19 mouse cellular contexts compared by ENCODE assay signal in the genomic region with DNA sequence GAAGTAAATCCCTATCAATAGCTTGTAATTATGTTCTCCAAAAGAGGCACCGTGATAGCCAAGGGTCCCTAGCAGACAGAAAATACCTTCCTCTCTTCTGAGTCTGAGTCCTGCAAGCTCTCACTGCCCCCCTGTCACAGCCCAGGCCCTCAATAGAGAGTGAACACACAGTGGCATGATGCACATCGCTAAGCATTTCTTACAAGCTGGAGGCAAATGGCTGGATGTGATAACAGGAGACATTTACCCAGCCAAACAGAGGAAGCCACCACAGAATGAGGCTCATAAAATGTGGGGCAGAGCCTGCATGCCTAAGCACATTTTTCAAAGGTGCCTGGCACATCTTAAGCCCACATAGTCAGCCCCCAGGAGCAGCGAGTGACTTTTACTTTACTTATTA.
A peak's percentile ranks its signal among the peaks of the same experiment; 100 is the strongest.
DNase-seq lines count a peak whose midpoint lies in the region; ATAC-seq lines count a peak whose summit lies in the region.
"Had no signal": no experiment of that assay in that cellular context is flagged by ENCODE, and none has a peak within 500 bp of the region (broad histone marks: within the 10 kb centered on the region; RNA-seq: fewer than 3 reads in every experiment).

No protein-coding gene starts in this region.

- no peak for DNase-seq in hindbrain, embryonic 11.5 days (ENCODE audit: low spot score)
- peak; percentile 76 for DNase-seq in retina, postnatal 1 day
- DNase-seq in retina, embryonic 14.5 days (ENCODE audit: low spot score), result no peak
- DNase-seq in midbrain, embryonic 14.5 days, result peak; percentile 32
- no peak for DNase-seq in left cerebral cortex, postnatal 10 days (ENCODE audit: extremely low spot score in 1 of 2, low spot score in 2 of 2)
- no peak for DNase-seq in cerebellum, postnatal 36 days
- DNase-seq: adrenal gland, adult 2 months; B cell, adult 2 months; cerebellum, adult 8-10 months; forebrain, postnatal 0 days; kidney, adult 9 months; kidney, postnatal 25 days; lung, postnatal 4 days; right cerebral cortex, postnatal 25 days; thymus, adult 18-20 months had no signal

- H3K27ac ChIP-seq in hindbrain, embryonic 13.5 days, result peak overlapping the region; percentile 69
- no peak overlapping the region for H3K27ac ChIP-seq in hindbrain, embryonic 11.5 days (ENCODE audit: low read depth, low read length)
- no peak overlapping the region for H3K27ac ChIP-seq in midbrain, embryonic 14.5 days (replicated peaks; ENCODE audit: low read depth, low read length)
- H3K27ac ChIP-seq: heart, embryonic 10.5 days; lung, embryonic 15.5 days; stomach, embryonic 15.5 days had no signal

- WGBS in hindbrain, embryonic 13.5 days, result 62% methylated on average over 3 of the region's 3 CpGs
- WGBS in hindbrain, embryonic 11.5 days, result 76% methylated on average over 3 of the region's 3 CpGs
- 46% methylated on average over 3 of the region's 3 CpGs for WGBS in midbrain, embryonic 14.5 days

- H3K36me3 ChIP-seq in hindbrain, embryonic 13.5 days, result no peaks in the 10 kb centered on the region
- no peaks in the 10 kb centered on the region for H3K36me3 ChIP-seq in hindbrain, embryonic 11.5 days (ENCODE audit: control insufficient read depth, insufficient read depth, low read length)
- no peaks in the 10 kb centered on the region for H3K36me3 ChIP-seq in midbrain, embryonic 14.5 days (ENCODE audit: control insufficient read depth, insufficient read depth, low read length)
- H3K36me3 ChIP-seq: heart, embryonic 10.5 days; lung, embryonic 15.5 days; stomach, embryonic 15.5 days had no signal

- H3K9me3 ChIP-seq in hindbrain, embryonic 13.5 days, result no peaks in the 10 kb centered on the region
- H3K9me3 ChIP-seq in hindbrain, embryonic 11.5 days (ENCODE audit: control insufficient read depth, low read length), result no peaks in the 10 kb centered on the region
- no peaks in the 10 kb centered on the region for H3K9me3 ChIP-seq in midbrain, embryonic 14.5 days (ENCODE audit: control insufficient read depth, low read length)
- H3K9me3 ChIP-seq: heart, embryonic 10.5 days; lung, embryonic 15.5 days; stomach, embryonic 15.5 days had no signal

- no peak overlapping the region for H3K4me2 ChIP-seq in hindbrain, embryonic 13.5 days
- H3K4me2 ChIP-seq in hindbrain, embryonic 11.5 days (replicated peaks; ENCODE audit: low read depth, low read length), result no peak overlapping the region
- no peak overlapping the region for H3K4me2 ChIP-seq in midbrain, embryonic 14.5 days (ENCODE audit: low read length)
- H3K4me2 ChIP-seq: lung, embryonic 15.5 days; stomach, embryonic 15.5 days had no signal

- H3K4me3 ChIP-seq in hindbrain, embryonic 13.5 days, result no peak overlapping the region
- no peak overlapping the region for H3K4me3 ChIP-seq in hindbrain, embryonic 11.5 days (ENCODE audit: low read depth, low read length)
- no peak overlapping the region for H3K4me3 ChIP-seq in midbrain, embryonic 14.5 days (replicated peaks; ENCODE audit: low read depth, low read length)
- H3K4me3 ChIP-seq: heart, embryonic 10.5 days; lung, embryonic 15.5 days; stomach, embryonic 15.5 days had no signal

- H3K27me3 ChIP-seq in hindbrain, embryonic 13.5 days, result no peaks in the 10 kb centered on the region
- no peaks in the 10 kb centered on the region for H3K27me3 ChIP-seq in hindbrain, embryonic 11.5 days (ENCODE audit: control insufficient read depth, insufficient read depth, low read length)
- no peaks in the 10 kb centered on the region for H3K27me3 ChIP-seq in midbrain, embryonic 14.5 days (ENCODE audit: control insufficient read depth, insufficient read depth, low read length)
- H3K27me3 ChIP-seq: lung, embryonic 15.5 days; stomach, embryonic 15.5 days had no signal

- ATAC-seq in hindbrain, embryonic 13.5 days (ENCODE audit: low FRiP score), result no peak; the same call in 1 of the 2 replicates
- no peak for ATAC-seq in hindbrain, embryonic 11.5 days (ENCODE audit: low FRiP score)
- ATAC-seq in midbrain, embryonic 14.5 days (ENCODE audit: low FRiP score, low TSS enrichment), result no peak
- ATAC-seq: forebrain, postnatal 0 days had no signal

- intact Hi-C loops in left cerebral cortex, postnatal 10 days (cut with DNase I), result no loop called here

- peak overlapping the region; percentile 16; the same call in 1 of the 2 replicates for H3K9ac ChIP-seq in hindbrain, embryonic 13.5 days
- H3K9ac ChIP-seq in hindbrain, embryonic 11.5 days (ENCODE audit: low read depth, low read length), result no peak overlapping the region
- no peak overlapping the region for H3K9ac ChIP-seq in midbrain, embryonic 14.5 days (replicated peaks; ENCODE audit: low read length)
- H3K9ac ChIP-seq: forebrain, postnatal 0 days; lung, embryonic 15.5 days; stomach, embryonic 15.5 days had no signal

- peaks cover 42% of the 10 kb centered on the region for H3K4me1 ChIP-seq in hindbrain, embryonic 13.5 days (replicated peaks)
- no peaks in the 10 kb centered on the region for H3K4me1 ChIP-seq in hindbrain, embryonic 11.5 days (replicated peaks; ENCODE audit: control insufficient read depth, insufficient read depth, low read length)
- H3K4me1 ChIP-seq in midbrain, embryonic 14.5 days (ENCODE audit: control insufficient read depth, insufficient read depth, low read length), result peaks cover 22% of the 10 kb centered on the region; the same call in 1 of the 2 replicates

Comparison
In these comparisons a context has a peak if more than half of its experiments do, and no peak if none do; other contexts are left out.
1. DNase-seq: peak in retina, postnatal 1 day (single experiment) and midbrain, embryonic 14.5 days (single experiment); none in hindbrain, embryonic 11.5 days (single experiment), retina, embryonic 14.5 days (single experiment), left cerebral cortex, postnatal 10 days (0 of 2) and cerebellum, postnatal 36 days (0 of 2).